Mouse (Mus musculus) liver, adult 2 months (tissue): ENCODE results near the gene Bpifa5. TPM values are rescaled to one million over a fixed set of nuclear protein-coding genes. Genes with fewer than 3 reads are reported as not detected.

ENCODE experiments used
- DNase-seq: peaks from one replicate; pipeline ENCODE4 v3.0.0-alpha.2; 2011; ENCODE audit warnings: low read depth, low spot score; ENCODE audit errors: extremely low read depth
- H3K27ac ChIP-seq: fragments of 200-500 bp; replicated peaks from 2 replicates; pipeline ENCODE4 v1.5.1; 2012; ENCODE audit warnings: low read depth, mild to moderate bottlenecking, control low read depth, inconsistent platforms, low read length; ENCODE audit not compliant: insufficient read depth
- H3K27me3 ChIP-seq: fragments of 200-500 bp; 2 replicates; pipeline ENCODE4 v1.6.1; 2012; ENCODE audit warnings: mild to moderate bottlenecking, moderate library complexity, low read length, inconsistent platforms; ENCODE audit not compliant: control insufficient read depth, insufficient read depth
- H3K36me3 ChIP-seq: fragments of 200-500 bp; 2 replicates; pipeline ENCODE4 v1.6.1; 2012; ENCODE audit warnings: low read length, inconsistent platforms; ENCODE audit not compliant: control insufficient read depth, insufficient read depth
- H3K4me1 ChIP-seq: fragments of 200-500 bp; 2 replicates; pipeline ENCODE4 v1.6.1; 2011; ENCODE audit warnings: low read length; ENCODE audit not compliant: control insufficient read depth, insufficient read depth
- H3K4me3 ChIP-seq: fragments of 200-500 bp; 2 replicates; pipeline ENCODE4 v1.5.1; 2011; ENCODE audit warnings: low read depth, mild to moderate bottlenecking, control low read depth, low read length, moderate library complexity; ENCODE audit not compliant: insufficient read depth
- H3K79me2 ChIP-seq: fragments of 200-500 bp; 2 replicates; pipeline ENCODE4 v1.6.1; 2012; ENCODE audit warnings: inconsistent platforms, mild to moderate bottlenecking, low read length, moderate library complexity; ENCODE audit not compliant: control insufficient read depth, insufficient read depth
- H3K9ac ChIP-seq: fragments of 200-500 bp; 2 replicates; pipeline ENCODE4 v1.6.1; 2012; ENCODE audit warnings: low read depth, mild to moderate bottlenecking, control low read depth, inconsistent platforms, low read length
- CTCF ChIP-seq: fragments of 200-500 bp; IDR thresholded peaks from 2 replicates; pipeline ENCODE4 v1.5.1; 2011; ENCODE audit warnings: low read depth, low read length, control low read depth
- POLR2A ChIP-seq: fragments of 200-500 bp; IDR thresholded peaks from 2 replicates; pipeline ENCODE4 v1.6.1; 2011; ENCODE audit warnings: low read length, control low read depth; ENCODE audit not compliant: insufficient read depth; ENCODE audit errors: extremely low read depth
- WGBS: fragments of 180-500 bp; shearing (Covaris S2); methylation state at CpG from one replicate; pipeline ENCODE4 v1.1.7; 2018; 5-methylcytosine and 5-hydroxymethylcytosine counted together
- polyA plus RNA-seq: library from polyadenylated mRNA; depleted of rRNA; stranded (reverse); fragments of >200 nt; gene quantifications from 2 replicates; pipeline ENCODE4 v1.2.3, GENCODE M21; 2012
- total RNA-seq: library from RNA; depleted of rRNA; stranded (reverse); fragments of >200 nt; gene quantifications from 2 replicates; pipeline ENCODE4 v1.2.3, GENCODE M21; 2014

Bpifa5 gene
- total and polyA plus RNA-seq, 2 experiments = not detected

- no peaks in the 10 kb centered on the region for H3K79me2 ChIP-seq
- no peak for DNase-seq
- no peak overlapping the region for H3K9ac ChIP-seq
- H3K4me3 ChIP-seq = no peak overlapping the region
- TF ChIP-seq CTCF (no peak), POLR2A (no peak)
- WGBS = 94% methylated on average over 6 of the region's 6 CpGs
- H3K36me3 ChIP-seq = no peaks in the 10 kb centered on the region
- no peaks in the 10 kb centered on the region for H3K27me3 ChIP-seq
- no peak overlapping the region for H3K27ac ChIP-seq
- H3K4me1 ChIP-seq = no peaks in the 10 kb centered on the region
Observed at GRCm38 (mm10) chr2:154185319-154185718, 22.9 kb downstream of the Bpifa5 start.

GRCm38 (mm10) chr2:154185748-154186147 lies 23.3 kb downstream of the Bpifa5 start:
- no peak for DNase-seq

GRCm38 (mm10) chr2:154187468-154187867 lies 25.1 kb downstream of the Bpifa5 start:
- no peak overlapping the region for H3K27ac ChIP-seq
- WGBS = 50% methylated on average over 5 of the region's 5 CpGs
- no peaks in the 10 kb centered on the region for H3K79me2 ChIP-seq
- no peak for TF ChIP-seq POLR2A
- TF ChIP-seq CTCF = no peak
- H3K4me3 ChIP-seq = no peak overlapping the region
- DNase-seq = peak; percentile 24
- H3K9ac ChIP-seq = no peak overlapping the region
- H3K36me3 ChIP-seq = no peaks in the 10 kb centered on the region
- no peaks in the 10 kb centered on the region for H3K4me1 ChIP-seq
- no peaks in the 10 kb centered on the region for H3K27me3 ChIP-seq

More at GRCm38 (mm10) chr2:154185748-154186147, 23.3 kb downstream of the Bpifa5 start:
- TF ChIP-seq POLR2A (no peak), CTCF (no peak)
- WGBS = 78% methylated on average over 3 of the region's 3 CpGs
- H3K79me2 ChIP-seq = no peaks in the 10 kb centered on the region
- H3K27ac ChIP-seq = no peak overlapping the region
- no peaks in the 10 kb centered on the region for H3K27me3 ChIP-seq
- no peaks in the 10 kb centered on the region for H3K36me3 ChIP-seq
- H3K4me3 ChIP-seq = no peak overlapping the region
- no peak overlapping the region for H3K9ac ChIP-seq
- no peaks in the 10 kb centered on the region for H3K4me1 ChIP-seq

GRCm38 (mm10) chr2:154189877-154190434 lies 27.5 kb downstream of the Bpifa5 start:
- TF ChIP-seq CTCF (no peak), POLR2A (no peak)
- Histone ChIP-seq H3K4me1 (no peaks in the 10 kb centered on the region), H3K27me3 (no peaks in the 10 kb centered on the region), H3K27ac (no peak overlapping the region), H3K4me3 (no peak overlapping the region), H3K36me3 (no peaks in the 10 kb centered on the region), H3K9ac (no peak overlapping the region), H3K79me2 (no peaks in the 10 kb centered on the region)
- 58% methylated on average over 7 of the region's 7 CpGs for WGBS
- DNase-seq = no peak

- Histone ChIP-seq H3K27me3 (no peaks in the 10 kb centered on the region), H3K9ac (no peak within 1 kb of the TSS), H3K27ac (no peak within 1 kb of the TSS), H3K36me3 (no peaks in the 10 kb centered on the region), H3K79me2 (no peaks in the 10 kb centered on the region), H3K4me1 (no peaks in the 10 kb centered on the region), H3K4me3 (no peak within 1 kb of the TSS)
- 87% methylated on average over 11 of the region's 11 CpGs for WGBS
- no peak for TF ChIP-seq CTCF
- TF ChIP-seq POLR2A = no peak
- DNase-seq = no peak
Observed at GRCm38 (mm10) chr2:154190546-154191258, 28.3 kb downstream of the Bpifa5 start, which contains the start of gene Bpifb1. TSS of gene Bpifb1 (plus strand) at chr2:154190818.

- no peak overlapping the region for H3K9ac ChIP-seq
- H3K27ac ChIP-seq = no peak overlapping the region
- no peaks in the 10 kb centered on the region for H3K27me3 ChIP-seq
- 79% methylated on average over 2 of the region's 2 CpGs for WGBS
- no peak overlapping the region for H3K4me3 ChIP-seq
- H3K79me2 ChIP-seq = no peaks in the 10 kb centered on the region
- TF ChIP-seq CTCF (no peak), POLR2A (no peak)
- DNase-seq = no peak
- no peaks in the 10 kb centered on the region for H3K4me1 ChIP-seq
- no peaks in the 10 kb centered on the region for H3K36me3 ChIP-seq
Observed at GRCm38 (mm10) chr2:154192141-154192540, 29.7 kb downstream of the Bpifa5 start.
